Mouse (Mus musculus) heart, postnatal 0 days (tissue): ENCODE results near the gene Kcnk6. TPM values are rescaled to one million over a fixed set of nuclear protein-coding genes. Genes with fewer than 3 reads are reported as not detected.

ENCODE experiments used
- ATAC-seq: fragments of 200-750 bp; cut with Nextera tagmentation; 2 replicates; pipeline ENCODE4 v1.8.0; 2017; ENCODE audit warnings: low read depth, moderate number of reproducible peaks, moderate library complexity; ENCODE audit not compliant: insufficient read depth
- DNase-seq: peaks from one replicate; pipeline ENCODE4 v3.0.0-alpha.2; 2016; ENCODE audit warnings: low spot score
- H3K27ac ChIP-seq: fragments of 300-500 bp; sonication (generic); 2 replicates; pipeline ENCODE4 v1.5.1; 2014; ENCODE audit warnings: low read depth, mild to moderate bottlenecking
- H3K27me3 ChIP-seq: fragments of 300-500 bp; sonication (generic); 2 replicates; pipeline ENCODE4 v1.6.1; 2014; ENCODE audit warnings: low read length, mixed read lengths; ENCODE audit not compliant: control insufficient read depth, insufficient read depth
- H3K36me3 ChIP-seq: fragments of 300-500 bp; sonication (generic); replicated peaks from 2 replicates; pipeline ENCODE4 v1.6.1; 2014; ENCODE audit warnings: low read length, mixed read lengths; ENCODE audit not compliant: control insufficient read depth, insufficient read depth
- H3K4me1 ChIP-seq: fragments of 300-500 bp; sonication (generic); 2 replicates; pipeline ENCODE4 v1.6.1; 2014; ENCODE audit warnings: antibody characterized with exemption; ENCODE audit not compliant: control insufficient read depth, insufficient read depth
- H3K4me2 ChIP-seq: fragments of 300-500 bp; sonication (generic); 2 replicates; pipeline ENCODE4 v1.6.1; 2014; ENCODE audit warnings: low read depth, mild to moderate bottlenecking, low read length, moderate library complexity
- H3K4me3 ChIP-seq: fragments of 300-500 bp; sonication (generic); 2 replicates; pipeline ENCODE4 v1.5.1; 2014; ENCODE audit warnings: low read depth, low read length
- H3K9ac ChIP-seq: fragments of 300-500 bp; sonication (generic); replicated peaks from 2 replicates; pipeline ENCODE4 v1.6.1; 2014; ENCODE audit warnings: low read depth, low read length, mixed read lengths
- H3K9me3 ChIP-seq: fragments of 300-500 bp; sonication (generic); replicated peaks from 2 replicates; pipeline ENCODE4 v1.6.1; 2016; ENCODE audit warnings: low read length; ENCODE audit not compliant: control insufficient read depth
- CTCF ChIP-seq: IDR thresholded peaks from 2 replicates; pipeline ENCODE4 v1.5.1; 2016; ENCODE audit warnings: antibody characterized with exemption, control low read depth, low read depth
- EP300 ChIP-seq: IDR thresholded peaks from 2 replicates; pipeline ENCODE4 v1.6.1; 2016; ENCODE audit warnings: antibody characterized with exemption, low read depth
- WGBS: fragments of 180-500 bp; shearing (Covaris S2); extraction: QIAGEN DNeasy Blood & Tissue Kit; methylation state at CpG from one replicate; pipeline ENCODE4 v1.1.7; 2014; 5-methylcytosine and 5-hydroxymethylcytosine counted together
- polyA plus RNA-seq: library from polyadenylated mRNA; unstranded; fragments of >200 nt; fragmentation: Nextera tagmentation; extraction: Ambion mirVana; gene quantifications from 2 replicates; pipeline ENCODE4 v1.2.1, GENCODE M21; 2015
- total RNA-seq: library from RNA; depleted of rRNA; stranded (reverse); fragments of >200 nt; gene quantifications from 2 replicates; pipeline ENCODE4 v1.2.3, GENCODE M21; 2014; ENCODE audit warnings: low replicate concordance

The Kcnk6 gene
- total and polyA plus RNA-seq, 2 experiments from 2014 or later: 0.96 to 27.4 TPM

GRCm38 (mm10) chr7:29263831-29264230 is 31.5 kb upstream of the Kcnk6 start:
- ATAC-seq: no peak
- 85% methylated on average over 3 of the region's 3 CpGs for WGBS
- TF ChIP-seq EP300 (no peak), CTCF (no peak)

GRCm38 (mm10) chr7:29262151-29262550 is 29.8 kb upstream of the Kcnk6 start:
- DNase-seq (no peak), ATAC-seq (no peak)
- H3K36me3 ChIP-seq: peaks cover 7% of the 10 kb centered on the region; the same call in 1 of the 2 replicates
- WGBS: 49% methylated on average over 6 of the region's 6 CpGs
- H3K27ac ChIP-seq: peak overlapping the region; percentile 71
- no peak overlapping the region for H3K9ac ChIP-seq
- TF ChIP-seq CTCF (no peak), EP300 (no peak)
- no peaks in the 10 kb centered on the region for H3K9me3 ChIP-seq
- H3K4me1 ChIP-seq: peaks cover 16% of the 10 kb centered on the region; the same call in 1 of the 2 replicates
- no peak overlapping the region for H3K4me3 ChIP-seq
- no peak overlapping the region for H3K4me2 ChIP-seq
- H3K27me3 ChIP-seq: no peaks in the 10 kb centered on the region

More at GRCm38 (mm10) chr7:29263831-29264230, 31.5 kb upstream of the Kcnk6 start:
- Histone ChIP-seq H3K4me3 (no peak overlapping the region), H3K9ac (no peak overlapping the region), H3K27me3 (no peaks in the 10 kb centered on the region), H3K4me1 (peaks cover 16% of the 10 kb centered on the region; the same call in 1 of the 2 replicates), H3K4me2 (no peak overlapping the region), H3K36me3 (no peaks in the 10 kb centered on the region), H3K27ac (no peak overlapping the region), H3K9me3 (no peaks in the 10 kb centered on the region)
- DNase-seq: no peak

- Histone ChIP-seq H3K9ac (no peak overlapping the region), H3K4me3 (no peak overlapping the region), H3K4me1 (peaks cover 16% of the 10 kb centered on the region; the same call in 1 of the 2 replicates), H3K27ac (no peak overlapping the region), H3K9me3 (no peaks in the 10 kb centered on the region), H3K36me3 (peaks cover 11% of the 10 kb centered on the region), H3K4me2 (no peak overlapping the region), H3K27me3 (no peaks in the 10 kb centered on the region)
- WGBS: 74% methylated on average over 10 of the region's 10 CpGs
- ATAC-seq (no peak), DNase-seq (no peak)
- TF ChIP-seq EP300: no peak
- no peak for TF ChIP-seq CTCF
These were observed 27.7 kb upstream of the Kcnk6 start for GRCm38 (mm10) chr7:29259781-29260730.

GRCm38 (mm10) chr7:29257368-29257767 is 25.1 kb upstream of the Kcnk6 start:
- no peak overlapping the region for H3K4me3 ChIP-seq
- DNase-seq: no peak
- peak overlapping the region; percentile 47 for H3K27ac ChIP-seq
- H3K4me1 ChIP-seq: peaks cover 9% of the 10 kb centered on the region; the same call in 1 of the 2 replicates
- no peaks in the 10 kb centered on the region for H3K27me3 ChIP-seq
- no peak for ATAC-seq
- H3K4me2 ChIP-seq: no peak overlapping the region
- H3K9ac ChIP-seq: no peak overlapping the region
- H3K9me3 ChIP-seq: no peaks in the 10 kb centered on the region
- WGBS: 94% methylated on average over 1 of the region's 1 CpGs
- no peak for TF ChIP-seq CTCF
- H3K36me3 ChIP-seq: peaks cover 14% of the 10 kb centered on the region

- Histone ChIP-seq H3K27ac (no peak overlapping the region), H3K9ac (no peak overlapping the region), H3K4me3 (no peak overlapping the region), H3K4me2 (no peak overlapping the region), H3K36me3 (peaks cover 14% of the 10 kb centered on the region), H3K4me1 (peaks cover 5% of the 10 kb centered on the region; the same call in 1 of the 2 replicates), H3K9me3 (no peaks in the 10 kb centered on the region), H3K27me3 (no peaks in the 10 kb centered on the region)
- DNase-seq: no peak
- ATAC-seq: no peak
- 76% methylated on average over 4 of the region's 4 CpGs for WGBS
- TF ChIP-seq EP300 (no peak), CTCF (no peak)
These were observed 23.6 kb upstream of the Kcnk6 start for GRCm38 (mm10) chr7:29255875-29256274.
